Mouse (Mus musculus) limb, embryonic 14.5 days (tissue): ENCODE results near the gene D430042O09Rik. TPM values are rescaled to one million over a fixed set of nuclear protein-coding genes. Genes with fewer than 3 reads are reported as not detected.

ENCODE experiments used
- ATAC-seq: fragments of 200-750 bp; cut with Nextera tagmentation; 2 replicates; pipeline ENCODE4 v1.8.0; 2017; ENCODE audit warnings: low read depth, moderate number of reproducible peaks, moderate TSS enrichment; ENCODE audit not compliant: low FRiP score
- DNase-seq: peaks from one replicate; pipeline ENCODE4 v3.0.0-alpha.2; 2015; ENCODE audit warnings: low spot score
- H3K27ac ChIP-seq: fragments of 300-500 bp; sonication (generic); replicated peaks from 2 replicates; pipeline ENCODE4 v1.5.1; 2014; ENCODE audit warnings: low read depth, mild to moderate bottlenecking, low read length, moderate library complexity, mixed read lengths
- H3K27me3 ChIP-seq: fragments of 300-500 bp; sonication (generic); 2 replicates; pipeline ENCODE4 v1.6.1; 2014; ENCODE audit warnings: low read length, mixed read lengths; ENCODE audit not compliant: control insufficient read depth, insufficient read depth
- H3K36me3 ChIP-seq: fragments of 300-500 bp; sonication (generic); 2 replicates; pipeline ENCODE4 v1.6.1; 2014; ENCODE audit warnings: mild to moderate bottlenecking, low read length, moderate library complexity, mixed read lengths; ENCODE audit not compliant: control insufficient read depth, insufficient read depth
- H3K4me1 ChIP-seq: fragments of 300-500 bp; sonication (generic); 2 replicates; pipeline ENCODE4 v1.6.1; 2014; ENCODE audit warnings: antibody characterized with exemption, low read length, mixed read lengths; ENCODE audit not compliant: control insufficient read depth, insufficient read depth
- H3K4me2 ChIP-seq: fragments of 300-500 bp; sonication (generic); replicated peaks from 2 replicates; pipeline ENCODE4 v1.6.1; 2014; ENCODE audit warnings: low read depth, mild to moderate bottlenecking, low read length, moderate library complexity; ENCODE audit not compliant: severe bottlenecking
- H3K4me3 ChIP-seq: fragments of 300-500 bp; sonication (generic); replicated peaks from 2 replicates; pipeline ENCODE4 v1.5.1; 2014; ENCODE audit warnings: low read length
- H3K9ac ChIP-seq: fragments of 300-500 bp; sonication (generic); 2 replicates; pipeline ENCODE4 v1.6.1; 2014; ENCODE audit warnings: mild to moderate bottlenecking, low read depth, low read length, moderate library complexity; ENCODE audit not compliant: severe bottlenecking
- H3K9me3 ChIP-seq: fragments of 300-500 bp; sonication (generic); 2 replicates; pipeline ENCODE4 v1.6.1; 2016; ENCODE audit warnings: low read length; ENCODE audit not compliant: control insufficient read depth
- POLR2A ChIP-seq: fragments of 200-500 bp; IDR thresholded peaks from 2 replicates; pipeline ENCODE4 v1.8.0; 2012; ENCODE audit warnings: inconsistent platforms, mild to moderate bottlenecking, moderate library complexity, borderline replicate concordance; ENCODE audit not compliant: insufficient read depth, insufficient read length; ENCODE audit errors: extremely low read depth
- WGBS: fragments of 180-500 bp; shearing (Covaris S2); extraction: QIAGEN DNeasy Blood & Tissue Kit; methylation state at CpG from one replicate; pipeline ENCODE4 v1.1.7; 2014; 5-methylcytosine and 5-hydroxymethylcytosine counted together
- polyA plus RNA-seq, 2 experiments: library from polyadenylated mRNA; depleted of rRNA in 1 of 2; stranded (reverse) in 1 of 2; unstranded in 1 of 2; fragments of >200 nt; fragmentation: Nextera tagmentation in 1 of 2; extraction: Ambion mirVana in 1 of 2; gene quantifications; 2 replicates each; pipeline versions ENCODE4 v1.2.1 to v1.2.3; 2012 to 2014

The D430042O09Rik gene
- polyA plus RNA-seq, 2 experiments, result 8.8 to 18.9 TPM

GRCm38 (mm10) chr7:125832767-125833166 is 125.1 kb downstream of the D430042O09Rik start:
- TF ChIP-seq POLR2A, result no peak
- no peaks in the 10 kb centered on the region; the same call in none of the 2 replicates for H3K36me3 ChIP-seq
- H3K9me3 ChIP-seq, result no peaks in the 10 kb centered on the region
- ATAC-seq (0 out of 2 replicates have a peak, but pooled peaks have one; percentile 6), DNase-seq (no peak)
- peaks cover 39% of the 10 kb centered on the region for H3K4me1 ChIP-seq
- no peak overlapping the region for H3K4me2 ChIP-seq
- H3K27me3 ChIP-seq, result no peaks in the 10 kb centered on the region
- H3K4me3 ChIP-seq, result no peak overlapping the region
- no peak overlapping the region for H3K9ac ChIP-seq
- 53% methylated on average over 1 of the region's 1 CpGs for WGBS
- H3K27ac ChIP-seq, result no peak overlapping the region

- no peaks in the 10 kb centered on the region for H3K9me3 ChIP-seq
- no peaks in the 10 kb centered on the region; the same call in none of the 2 replicates for H3K36me3 ChIP-seq
- H3K27me3 ChIP-seq, result no peaks in the 10 kb centered on the region
- peak; percentile 40 for DNase-seq
- no peak overlapping the region for H3K4me2 ChIP-seq
- ATAC-seq, result no peak
- H3K27ac ChIP-seq, result no peak overlapping the region
- peaks cover 39% of the 10 kb centered on the region for H3K4me1 ChIP-seq
- TF ChIP-seq POLR2A, result no peak
- 92% methylated on average over 2 of the region's 2 CpGs for WGBS
- H3K9ac ChIP-seq, result no peak overlapping the region
- H3K4me3 ChIP-seq, result no peak overlapping the region
Measured at GRCm38 (mm10) chr7:125833471-125833870, 125.8 kb downstream of the D430042O09Rik start.

GRCm38 (mm10) chr7:125838078-125838742 is 130.5 kb downstream of the D430042O09Rik start:
- Histone ChIP-seq H3K4me3 (no peak overlapping the region), H3K27ac (peak overlapping the region; percentile 54; the same call in 1 of the 2 replicates), H3K4me1 (peaks cover 17% of the 10 kb centered on the region), H3K9me3 (no peaks in the 10 kb centered on the region), H3K36me3 (no peaks in the 10 kb centered on the region; the same call in 1 of the 2 replicates), H3K4me2 (no peak overlapping the region), H3K27me3 (no peaks in the 10 kb centered on the region), H3K9ac (no peak overlapping the region)
- ATAC-seq (peak; percentile 65), DNase-seq (peak; percentile 20)
- WGBS, result 18% methylated on average over 5 of the region's 5 CpGs
- no peak for TF ChIP-seq POLR2A

- no peak for DNase-seq
- Histone ChIP-seq H3K4me3 (no peak overlapping the region), H3K36me3 (peaks cover 6% of the 10 kb centered on the region), H3K4me2 (no peak overlapping the region), H3K27ac (no peak overlapping the region), H3K9me3 (no peaks in the 10 kb centered on the region), H3K4me1 (no peaks in the 10 kb centered on the region), H3K27me3 (no peaks in the 10 kb centered on the region), H3K9ac (no peak overlapping the region)
- ATAC-seq, result no peak
- WGBS, result 50% methylated on average over 1 of the region's 1 CpGs
- no peak for TF ChIP-seq POLR2A
Measured at GRCm38 (mm10) chr7:125845611-125846010, 137.9 kb downstream of the D430042O09Rik start.

- peaks cover 10% of the 10 kb centered on the region for H3K36me3 ChIP-seq
- DNase-seq, result peak; percentile 12
- H3K9ac ChIP-seq, result no peak overlapping the region
- H3K27me3 ChIP-seq, result no peaks in the 10 kb centered on the region
- H3K4me1 ChIP-seq, result no peaks in the 10 kb centered on the region
- no peak for TF ChIP-seq POLR2A
- ATAC-seq, result no peak
- WGBS, result 75% methylated on average over 8 of the region's 8 CpGs
- H3K9me3 ChIP-seq, result no peaks in the 10 kb centered on the region
- H3K4me2 ChIP-seq, result no peak overlapping the region
- H3K4me3 ChIP-seq, result no peak overlapping the region
- H3K27ac ChIP-seq, result no peak overlapping the region
Measured at GRCm38 (mm10) chr7:125846866-125847527, 139.3 kb downstream of the D430042O09Rik start.
